Mouse (Mus musculus) brain, embryonic 14.5 days (tissue): ENCODE results near the gene Znhit1.

Source experiments
- CTCF ChIP-seq: fragments of 200-500 bp; IDR thresholded peaks from 2 replicates; pipeline ENCODE4 v1.5.1; 2012; ENCODE audit warnings: inconsistent platforms, mild to moderate bottlenecking, moderate library complexity, borderline replicate concordance; ENCODE audit not compliant: insufficient read depth, insufficient read length; ENCODE audit errors: extremely low read depth
- POLR2A ChIP-seq: fragments of 200-500 bp; IDR thresholded peaks from 2 replicates; pipeline ENCODE4 v1.6.1; 2012; ENCODE audit warnings: mild to moderate bottlenecking, inconsistent platforms, borderline replicate concordance; ENCODE audit not compliant: poor library complexity, insufficient read depth, insufficient read length, severe bottlenecking; ENCODE audit errors: extremely low read depth

GRCm38 (mm10) chr5:136965210-136965609, 22.6 kb downstream of the Znhit1 start:
- TF ChIP-seq CTCF (no peak), POLR2A (no peak)
